Mouse (Mus musculus): ENCODE data around the gene Zfand6.

DNA sequence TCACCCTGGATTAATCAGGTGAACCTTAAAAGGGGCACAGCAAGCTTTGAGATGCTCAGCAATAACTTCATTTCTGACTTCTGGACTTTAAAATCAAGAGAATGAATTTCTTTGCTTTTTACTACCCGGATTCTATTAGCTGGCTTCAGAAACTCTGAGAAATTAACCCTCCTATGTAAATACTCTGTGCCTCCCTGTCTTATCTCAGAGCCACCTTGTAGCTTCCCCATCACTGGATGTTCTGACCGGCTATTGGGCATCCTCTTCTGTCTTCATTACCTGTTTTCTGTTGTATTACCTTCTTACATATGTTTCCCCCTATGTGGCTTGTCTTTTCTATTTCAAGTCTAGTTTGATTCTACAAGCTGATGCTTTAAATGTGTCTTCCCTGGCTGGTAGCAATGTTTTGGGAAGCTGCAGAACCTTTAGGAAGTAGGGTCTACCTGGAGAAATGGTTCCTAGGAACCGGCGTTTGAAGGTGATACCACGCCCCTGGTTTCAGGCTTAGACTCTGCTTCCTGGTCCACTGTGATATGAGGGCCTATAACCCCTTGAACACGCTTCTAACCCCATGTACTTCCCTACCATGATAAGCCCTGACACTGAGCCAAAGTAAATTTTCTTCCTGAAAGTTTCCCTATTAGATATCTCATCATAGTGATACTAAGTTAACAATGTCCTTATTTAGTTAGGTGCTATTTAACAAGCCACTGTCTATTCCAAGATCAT is 46.3 kb downstream of the Zfand6 start:
- TF ChIP-seq POLR2A (IDR thresholded peaks at IDR 0.05; ENCODE audit: control insufficient read depth, low read depth, low read length): no peak
- no peak for TF ChIP-seq CTCF (IDR thresholded peaks at IDR 0.05; ENCODE audit: control insufficient read depth, insufficient read depth, insufficient replicate concordance, low read depth, low read length)

Data from testis, adult 2 months (tissue).